Mouse (Mus musculus) small intestine, adult 2 months (tissue): ENCODE results near the gene Maml3.

ENCODE experiments used
- CTCF ChIP-seq: fragments of 200-500 bp; IDR thresholded peaks from 2 replicates; pipeline ENCODE4 v1.5.1; 2012; ENCODE audit warnings: low read depth, mild to moderate bottlenecking, control low read depth, inconsistent platforms, low read length, moderate library complexity, mixed read lengths; ENCODE audit not compliant: insufficient replicate concordance, insufficient read length; ENCODE audit errors: extremely low read depth
- POLR2A ChIP-seq: fragments of 200-500 bp; IDR thresholded peaks from 2 replicates; pipeline ENCODE4 v1.6.1; 2012; ENCODE audit warnings: low read depth, mild to moderate bottlenecking, control low read depth, inconsistent platforms, low read length, moderate library complexity

GRCm38 (mm10) chr3:51854152-51854551 is 250.7 kb downstream of the Maml3 start:
- TF ChIP-seq POLR2A (no peak), CTCF (no peak)
